Mouse (Mus musculus): ENCODE measurements around the gene Aqp7.

DNA sequence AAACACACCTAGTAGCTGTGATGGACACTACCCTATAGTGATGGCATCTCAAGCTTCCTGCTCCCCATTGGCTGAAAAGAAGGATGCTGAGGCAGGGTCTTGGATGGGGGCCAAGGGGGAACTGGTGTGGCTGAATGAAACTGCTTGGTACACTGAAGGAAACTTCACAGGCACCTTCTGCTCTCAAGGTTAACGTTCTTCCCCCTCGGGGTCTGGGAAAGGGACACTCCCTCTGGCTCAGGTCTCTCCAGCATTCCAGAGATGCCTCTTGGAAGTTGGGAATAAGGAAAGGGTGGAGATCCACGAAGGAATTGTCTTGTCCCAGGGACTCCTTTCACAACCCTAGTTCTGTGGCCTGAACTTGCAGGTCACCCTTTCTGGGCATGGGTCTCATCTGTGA, 43.5 kb upstream of the Aqp7 start:
- TF ChIP-seq CTCF (IDR thresholded peaks at IDR 0.05; ENCODE audit: low read depth, low read length) (no peak), POLR2AphosphoS5 (IDR thresholded peaks at IDR 0.05; ENCODE audit: insufficient replicate concordance, low read depth, low read length) (no peak), TAL1 (conservative IDR thresholded peaks at IDR 0.05; ENCODE audit: low read depth, low read length) (no peak), GATA1 (IDR thresholded peaks at IDR 0.05; ENCODE audit: borderline replicate concordance, low read length) (no peak)
